Mouse (Mus musculus): ENCODE data around the gene Tgtp2. TPM values are rescaled to one million over a fixed set of nuclear protein-coding genes. Genes with fewer than 3 reads are reported as not detected.
"Not testable (repeated sequence)": the region's sequence is repeated elsewhere in the genome, so short reads cannot be mapped to it uniquely, and the experiment has no call there.

The Tgtp2 gene
- polyA plus RNA-seq, 1 experiment from 2014 or later: 8.0 TPM

DNA sequence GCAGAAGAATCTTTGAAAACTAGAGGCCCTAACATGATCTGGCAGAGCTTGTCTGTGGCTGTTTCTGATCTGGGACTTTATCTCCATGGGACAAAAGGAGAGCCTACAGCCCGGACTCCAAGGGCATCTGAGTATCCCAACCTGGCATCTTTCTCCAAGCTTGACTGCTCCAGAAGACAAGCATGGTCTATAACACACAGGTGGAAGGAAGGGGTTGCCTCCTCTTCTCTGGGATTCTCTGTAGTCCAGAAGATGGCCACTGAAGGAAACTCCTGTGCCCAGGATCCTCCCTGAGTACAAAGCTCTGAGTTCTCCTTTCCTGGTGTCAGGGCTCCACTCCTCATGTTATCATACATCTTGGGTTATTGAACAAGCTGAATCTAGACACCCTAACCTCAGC lies 16.6 kb upstream of the Tgtp2 start:
- Histone ChIP-seq H3K9me3 (replicated peaks; ENCODE audit: control insufficient read depth, low read length) (no peaks in the 10 kb centered on the region), H3K4me1 (ENCODE audit: control insufficient read depth, insufficient read depth, low read length) (no peaks in the 10 kb centered on the region), H3K27me3 (ENCODE audit: control insufficient read depth, insufficient read depth, low read length) (no peaks in the 10 kb centered on the region), H3K27ac (ENCODE audit: low read length) (no peak overlapping the region), H3K9ac (ENCODE audit: low read length) (no peak overlapping the region), H3K36me3 (ENCODE audit: control insufficient read depth, insufficient read depth) (no peaks in the 10 kb centered on the region), H3K4me3 (ENCODE audit: low read length) (no peak overlapping the region), H3K4me2 (ENCODE audit: low read depth, low read length) (no peak overlapping the region)
- no peak for ATAC-seq (replicated peaks; ENCODE audit: extremely low read depth, insufficient read depth, low FRiP score)
- WGBS: 37% methylated on average over 1 of the region's 1 CpGs

DNA sequence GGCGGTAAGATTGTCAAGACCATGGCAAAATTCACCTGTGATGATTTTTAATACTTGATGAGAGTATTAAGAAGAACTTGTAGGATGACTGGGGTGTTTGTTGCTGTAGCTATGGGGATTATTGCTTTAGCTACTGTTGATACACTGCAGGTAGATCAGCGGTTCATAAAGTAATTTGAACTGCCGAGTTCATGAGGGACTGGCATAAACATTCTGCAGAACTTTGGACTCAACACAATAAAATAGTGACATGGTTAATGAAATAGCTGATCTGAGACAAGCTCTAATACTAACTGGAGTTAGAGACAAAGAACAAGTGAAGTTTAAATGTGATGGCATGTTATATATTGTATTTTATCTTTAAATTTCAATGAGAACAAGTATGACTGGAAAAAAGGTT lies 14.7 kb upstream of the Tgtp2 start:
- ATAC-seq (replicated peaks; ENCODE audit: extremely low read depth, insufficient read depth, low FRiP score): no peak

DNA sequence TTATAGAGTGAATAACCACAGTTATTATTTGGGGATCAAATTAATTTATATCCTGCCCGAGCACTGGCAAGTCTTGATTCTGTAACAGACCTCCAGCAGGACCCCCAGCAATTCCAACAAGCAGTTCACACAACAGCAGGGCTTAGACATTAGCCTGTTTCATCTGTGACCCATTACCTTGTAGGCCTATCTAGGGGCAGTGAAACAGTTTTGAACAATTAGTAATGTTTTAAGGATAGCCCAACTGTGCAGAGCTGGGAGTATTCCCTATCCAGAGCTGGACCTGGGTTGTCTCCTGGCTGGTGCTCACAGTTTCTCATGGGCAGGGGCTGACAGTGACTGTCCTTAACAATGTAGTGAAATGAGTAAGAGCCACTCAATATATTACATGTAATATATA lies 13.0 kb upstream of the Tgtp2 start:
- no peak overlapping the region for H3K9ac ChIP-seq (ENCODE audit: low read length)
- H3K9me3 ChIP-seq (replicated peaks; ENCODE audit: control insufficient read depth, low read length): no peaks in the 10 kb centered on the region
- no peak overlapping the region for H3K4me3 ChIP-seq (ENCODE audit: low read length)
- H3K27ac ChIP-seq (ENCODE audit: low read length): peak overlapping the region; percentile 78
- H3K27me3 ChIP-seq (ENCODE audit: control insufficient read depth, insufficient read depth, low read length): no peaks in the 10 kb centered on the region
- no peak overlapping the region for H3K4me2 ChIP-seq (ENCODE audit: low read depth, low read length)
- WGBS: 82% methylated on average over 1 of the region's 1 CpGs
- no peaks in the 10 kb centered on the region for H3K36me3 ChIP-seq (ENCODE audit: control insufficient read depth, insufficient read depth)
- no peaks in the 10 kb centered on the region for H3K4me1 ChIP-seq (ENCODE audit: control insufficient read depth, insufficient read depth, low read length)
- ATAC-seq (replicated peaks; ENCODE audit: extremely low read depth, insufficient read depth, low FRiP score): no peak

More for the DNA sequence above, 14.7 kb upstream of the Tgtp2 start:
- Histone ChIP-seq H3K9me3 (replicated peaks; ENCODE audit: control insufficient read depth, low read length) (no peaks in the 10 kb centered on the region), H3K36me3 (ENCODE audit: control insufficient read depth, insufficient read depth) (no peaks in the 10 kb centered on the region), H3K4me1 (ENCODE audit: control insufficient read depth, insufficient read depth, low read length) (no peaks in the 10 kb centered on the region), H3K27ac (ENCODE audit: low read length) (no peak overlapping the region), H3K9ac (ENCODE audit: low read length) (no peak overlapping the region), H3K27me3 (ENCODE audit: control insufficient read depth, insufficient read depth, low read length) (no peaks in the 10 kb centered on the region), H3K4me3 (ENCODE audit: low read length) (no peak overlapping the region), H3K4me2 (ENCODE audit: low read depth, low read length) (no peak overlapping the region)
- 88% methylated on average over 3 of the region's 3 CpGs for WGBS

DNA sequence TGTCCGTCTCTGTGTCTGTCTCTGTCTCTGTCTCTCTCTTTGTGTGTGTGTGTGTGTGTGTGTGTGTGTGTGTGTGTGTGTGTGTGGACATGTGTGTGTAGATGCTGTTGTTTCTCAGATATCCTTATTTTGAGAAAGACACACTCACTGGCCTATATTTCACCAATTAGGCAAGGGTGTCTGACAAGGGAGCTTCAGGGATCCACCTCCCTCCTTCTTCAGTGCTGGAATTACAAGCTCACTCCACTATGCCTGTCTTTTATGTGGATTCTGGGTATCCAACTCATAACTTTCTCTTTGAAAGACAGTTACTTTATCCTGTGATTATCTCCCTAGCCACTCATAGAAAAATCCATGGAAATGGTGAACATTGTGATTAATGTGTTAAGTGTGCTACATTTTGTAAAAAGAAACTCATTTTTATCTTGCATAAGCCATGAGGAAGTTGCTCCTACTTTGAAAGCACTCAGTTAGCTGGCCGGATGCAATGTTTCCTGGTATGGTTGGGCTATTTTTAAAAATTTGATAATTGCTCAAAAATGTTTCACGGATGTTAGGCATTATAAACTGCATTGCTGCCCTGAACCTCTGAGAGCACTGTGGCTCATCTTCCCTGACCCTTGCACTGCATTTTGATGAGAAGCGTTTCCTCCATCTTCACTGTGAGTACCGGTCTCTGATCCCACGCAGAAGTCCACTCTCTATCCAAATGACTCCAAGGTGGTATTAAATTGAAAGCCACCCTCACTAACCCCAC lies 12.2 kb upstream of the Tgtp2 start, which contains the start of gene Ifi47:
Gene Ifi47, plus strand, starts transcription at position 587 of the 757 bp plus-strand sequence.
- not testable (repeated sequence) for H3K4me1 ChIP-seq (ENCODE audit: control insufficient read depth, insufficient read depth, low read length); H3K27me3 ChIP-seq (ENCODE audit: control insufficient read depth, insufficient read depth, low read length); H3K36me3 ChIP-seq (ENCODE audit: control insufficient read depth, insufficient read depth); H3K9me3 ChIP-seq (replicated peaks; ENCODE audit: control insufficient read depth, low read length); H3K4me2 ChIP-seq (ENCODE audit: low read depth, low read length); H3K9ac ChIP-seq (ENCODE audit: low read length); H3K4me3 ChIP-seq (ENCODE audit: low read length)
- 46% methylated on average over 6 of the region's 6 CpGs for WGBS
- peak; percentile 45 for ATAC-seq (replicated peaks; ENCODE audit: extremely low read depth, insufficient read depth, low FRiP score)
- peak within 1 kb of the TSS; percentile 78 for H3K27ac ChIP-seq (ENCODE audit: low read length)

DNA sequence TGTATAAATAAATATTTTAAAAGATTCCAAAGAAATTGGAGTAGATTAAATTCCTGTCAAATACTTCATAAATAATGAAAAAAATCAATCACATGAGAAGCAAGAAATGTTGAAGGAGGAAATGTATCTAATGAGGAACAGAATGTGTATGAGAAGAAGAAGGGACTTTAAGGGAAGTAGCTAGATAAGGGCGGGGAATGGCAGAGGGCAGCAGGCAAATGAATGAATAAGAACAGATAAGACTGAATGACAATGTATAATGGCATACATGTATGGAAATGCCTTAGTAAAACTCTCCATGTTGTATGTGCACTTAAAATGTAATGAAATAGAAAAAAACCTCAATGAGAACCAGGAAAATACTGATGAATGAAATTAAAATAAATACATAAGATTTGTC lies 4.4 kb upstream of the Tgtp2 start:
- Histone ChIP-seq H3K9me3 (replicated peaks; ENCODE audit: control insufficient read depth, low read length) (no peaks in the 10 kb centered on the region), H3K4me3 (ENCODE audit: low read length) (no peak overlapping the region), H3K9ac (ENCODE audit: low read length) (no peak overlapping the region), H3K4me1 (ENCODE audit: control insufficient read depth, insufficient read depth, low read length) (no peaks in the 10 kb centered on the region), H3K36me3 (ENCODE audit: control insufficient read depth, insufficient read depth) (no peaks in the 10 kb centered on the region), H3K4me2 (ENCODE audit: low read depth, low read length) (no peak overlapping the region), H3K27me3 (ENCODE audit: control insufficient read depth, insufficient read depth, low read length) (no peaks in the 10 kb centered on the region), H3K27ac (ENCODE audit: low read length) (no peak overlapping the region)
- ATAC-seq (replicated peaks; ENCODE audit: extremely low read depth, insufficient read depth, low FRiP score): no peak
- 61% methylated on average over 1 of the region's 1 CpGs for WGBS

DNA sequence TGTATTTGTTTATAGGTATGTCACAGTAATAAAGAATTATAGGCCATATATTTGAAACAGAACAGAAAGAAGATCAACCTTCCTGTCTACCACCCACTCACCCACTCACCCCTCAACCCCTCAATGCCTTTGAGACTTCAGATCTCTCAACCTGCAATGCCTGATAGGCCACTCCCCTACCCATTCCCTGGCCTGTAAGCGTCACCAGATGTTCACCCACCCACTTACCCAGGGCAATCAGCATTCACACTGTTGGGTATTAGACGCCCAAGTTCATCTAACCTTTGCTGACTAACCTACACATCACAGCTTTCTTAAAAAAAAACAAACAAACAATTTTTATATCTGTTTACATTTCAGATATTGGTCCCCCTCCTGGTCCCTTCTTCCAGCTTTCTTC lies 2.1 kb downstream of the Tgtp2 start:
- not testable (repeated sequence) for H3K27me3 ChIP-seq (ENCODE audit: control insufficient read depth, insufficient read depth, low read length); ATAC-seq (replicated peaks; ENCODE audit: extremely low read depth, insufficient read depth, low FRiP score); H3K4me1 ChIP-seq (ENCODE audit: control insufficient read depth, insufficient read depth, low read length); H3K27ac ChIP-seq (ENCODE audit: low read length); H3K9ac ChIP-seq (ENCODE audit: low read length); H3K4me3 ChIP-seq (ENCODE audit: low read length); H3K36me3 ChIP-seq (ENCODE audit: control insufficient read depth, insufficient read depth); H3K9me3 ChIP-seq (replicated peaks; ENCODE audit: control insufficient read depth, low read length); H3K4me2 ChIP-seq (ENCODE audit: low read depth, low read length)
- 65% methylated on average over 2 of the region's 2 CpGs for WGBS

DNA sequence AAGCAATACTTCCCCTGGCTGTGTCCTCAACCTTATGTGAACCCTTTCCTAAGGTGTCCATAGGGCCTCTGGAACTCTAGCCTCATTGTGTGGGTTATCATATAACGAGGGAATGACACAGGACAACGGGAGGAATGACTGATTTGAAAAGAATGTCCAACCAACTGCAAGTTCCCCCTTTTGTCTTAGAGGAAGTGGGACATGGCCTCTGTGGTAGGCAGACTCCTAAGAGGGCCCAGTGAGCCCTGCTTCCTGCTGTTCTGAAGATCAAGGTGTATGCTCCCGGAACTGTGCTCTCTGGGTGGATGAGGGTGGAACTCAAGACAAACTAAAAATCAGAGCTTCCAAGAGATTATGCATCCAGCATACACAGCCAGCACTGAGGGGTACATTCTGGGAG lies 3.9 kb downstream of the Tgtp2 start:
- H3K27ac ChIP-seq (ENCODE audit: low read length); H3K4me2 ChIP-seq (ENCODE audit: low read depth, low read length); H3K4me1 ChIP-seq (ENCODE audit: control insufficient read depth, insufficient read depth, low read length); H3K9me3 ChIP-seq (replicated peaks; ENCODE audit: control insufficient read depth, low read length); H3K36me3 ChIP-seq (ENCODE audit: control insufficient read depth, insufficient read depth); H3K27me3 ChIP-seq (ENCODE audit: control insufficient read depth, insufficient read depth, low read length); H3K9ac ChIP-seq (ENCODE audit: low read length); H3K4me3 ChIP-seq (ENCODE audit: low read length); ATAC-seq (replicated peaks; ENCODE audit: extremely low read depth, insufficient read depth, low FRiP score): not testable (repeated sequence)
- WGBS: 25% methylated on average over 1 of the region's 3 CpGs

DNA sequence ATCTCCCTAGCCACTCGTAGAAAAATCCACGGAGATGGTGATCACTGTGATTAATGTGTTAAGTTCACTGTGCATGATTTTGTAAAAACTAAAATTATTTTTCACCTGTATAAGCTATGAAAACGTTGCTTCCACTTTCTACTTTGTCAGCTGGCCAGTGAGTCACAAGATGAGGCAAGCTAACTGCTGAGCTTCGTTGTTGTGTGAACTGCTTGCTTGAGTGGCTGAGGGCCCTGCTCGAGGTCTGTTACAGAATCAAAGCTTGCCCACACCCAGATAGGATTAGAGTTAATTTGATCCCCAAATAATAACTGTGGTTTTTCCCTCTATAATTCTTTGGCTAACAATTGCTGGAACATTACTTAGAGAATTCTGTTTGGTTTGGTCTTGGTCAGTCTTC lies 12.1 kb downstream of the Tgtp2 start:
- not testable (repeated sequence) for ATAC-seq (replicated peaks; ENCODE audit: extremely low read depth, insufficient read depth, low FRiP score); H3K36me3 ChIP-seq (ENCODE audit: control insufficient read depth, insufficient read depth); H3K9me3 ChIP-seq (replicated peaks; ENCODE audit: control insufficient read depth, low read length); H3K9ac ChIP-seq (ENCODE audit: low read length); H3K4me2 ChIP-seq (ENCODE audit: low read depth, low read length); H3K27ac ChIP-seq (ENCODE audit: low read length); H3K4me3 ChIP-seq (ENCODE audit: low read length); H3K4me1 ChIP-seq (ENCODE audit: control insufficient read depth, insufficient read depth, low read length); H3K27me3 ChIP-seq (ENCODE audit: control insufficient read depth, insufficient read depth, low read length)
- WGBS: no CpG with 5 or more reads among the region's 5 CpGs

DNA sequence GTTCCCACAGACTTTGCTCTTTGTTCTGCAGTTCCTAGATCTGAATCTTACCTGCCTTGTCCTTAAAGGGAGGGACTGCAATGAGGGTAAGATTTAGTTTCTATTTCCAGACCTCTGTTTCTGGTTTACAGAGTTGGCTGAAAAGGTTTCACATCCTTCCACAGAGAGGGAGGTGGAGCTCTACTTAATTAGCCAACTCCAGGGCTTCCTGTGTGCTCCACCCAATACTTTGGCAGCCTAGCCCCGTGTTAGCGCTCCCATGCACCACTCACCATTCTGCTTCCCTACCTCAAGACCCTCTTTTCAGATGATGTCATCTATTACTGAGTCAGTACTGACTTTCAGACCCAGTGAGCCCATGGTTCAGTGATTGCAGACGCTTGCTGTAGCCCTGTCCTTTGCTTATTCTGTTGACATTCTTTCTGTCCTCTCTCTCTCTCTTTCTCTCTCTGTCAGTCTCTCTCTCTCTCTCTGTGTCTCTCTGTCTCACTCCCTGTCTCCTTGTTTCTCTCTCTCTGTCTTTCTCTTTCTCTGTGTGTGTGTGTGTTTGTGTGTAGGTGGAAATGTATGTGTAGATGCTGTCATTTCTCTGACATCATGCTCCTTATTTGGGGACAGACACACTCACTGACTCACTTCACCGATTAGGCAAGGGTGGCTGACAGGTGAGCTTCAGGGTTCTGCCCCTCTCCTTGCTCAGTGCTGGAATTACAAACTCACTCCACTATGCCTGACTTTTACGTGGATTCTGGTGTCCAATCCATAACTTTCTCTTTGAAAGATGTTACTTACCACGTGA lies 12.7 kb downstream of the Tgtp2 start, which contains the start of gene 9930111J21Rik2:
Gene 9930111J21Rik2, minus strand, starts transcription at position 150 of the 799 bp plus-strand sequence.
- not testable (repeated sequence) for H3K36me3 ChIP-seq (ENCODE audit: control insufficient read depth, insufficient read depth); H3K27ac ChIP-seq (ENCODE audit: low read length); H3K27me3 ChIP-seq (ENCODE audit: control insufficient read depth, insufficient read depth, low read length); H3K9ac ChIP-seq (ENCODE audit: low read length); H3K4me2 ChIP-seq (ENCODE audit: low read depth, low read length); H3K4me1 ChIP-seq (ENCODE audit: control insufficient read depth, insufficient read depth, low read length); H3K4me3 ChIP-seq (ENCODE audit: low read length); ATAC-seq (replicated peaks; ENCODE audit: extremely low read depth, insufficient read depth, low FRiP score); H3K9me3 ChIP-seq (replicated peaks; ENCODE audit: control insufficient read depth, low read length)
- 82% methylated on average over 1 of the region's 6 CpGs for WGBS

Measured in heart, embryonic 16.5 days (tissue).